Mouse (Mus musculus): ENCODE measurements at regions not wholly inside any gene's neighbourhood (a gene's known extent, or its start where the extent isn't known, plus 50 kb on each side); places are given as distances from the start of the nearest gene placed in this dataset.

DNA sequence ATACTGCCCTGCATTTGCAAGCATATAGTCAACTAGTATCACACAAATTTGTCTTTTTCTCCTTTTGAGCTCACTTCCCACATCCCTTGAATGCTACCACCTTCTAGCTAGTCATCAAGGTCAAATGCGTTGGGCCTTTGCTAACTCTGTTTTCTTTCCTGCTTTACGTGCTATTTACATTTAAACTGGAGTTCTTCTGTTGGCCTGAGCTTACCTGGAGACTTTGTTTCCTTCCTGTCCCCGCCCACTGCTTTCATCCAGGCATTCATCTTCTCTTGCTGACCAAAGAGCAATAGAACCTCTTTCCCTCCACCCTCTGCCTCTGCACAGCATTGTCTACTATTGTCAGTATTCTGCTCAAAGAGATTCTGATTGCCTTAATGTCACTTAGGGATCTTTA lies 237.0 kb downstream of the Papss1 start:
- H3K36me3 ChIP-seq = no peaks in the 10 kb centered on the region
- no peak overlapping the region for H3K9ac ChIP-seq
- no peak for ATAC-seq (ENCODE audit: extremely low read depth, insufficient number of reproducible peaks, low FRiP score, low TSS enrichment)
- 72% methylated on average over 3 of the region's 3 CpGs for WGBS
- H3K9me3 ChIP-seq = no peaks in the 10 kb centered on the region
- peaks cover 4% of the 10 kb centered on the region; the same call in 1 of the 2 replicates for H3K4me1 ChIP-seq
- H3K4me3 ChIP-seq = no peak overlapping the region
- no peak overlapping the region for H3K27ac ChIP-seq (replicated peaks)
- no peaks in the 10 kb centered on the region for H3K27me3 ChIP-seq (replicated peaks)
- H3K4me2 ChIP-seq = no peak overlapping the region

GRCm38 (mm10) chr3:131802841-131803240 lies 238.3 kb downstream of the Papss1 start:
- H3K4me2 ChIP-seq = no peak overlapping the region
- H3K9ac ChIP-seq = no peak overlapping the region
- H3K4me3 ChIP-seq = no peak overlapping the region
- H3K27me3 ChIP-seq (replicated peaks) = no peaks in the 10 kb centered on the region
- H3K36me3 ChIP-seq = no peaks in the 10 kb centered on the region
- no peak overlapping the region for H3K27ac ChIP-seq (replicated peaks)
- no peaks in the 10 kb centered on the region for H3K9me3 ChIP-seq
- WGBS = 48% methylated on average over 7 of the region's 7 CpGs
- ATAC-seq (ENCODE audit: extremely low read depth, insufficient number of reproducible peaks, low FRiP score, low TSS enrichment) = no peak
- peaks cover 4% of the 10 kb centered on the region; the same call in 1 of the 2 replicates for H3K4me1 ChIP-seq

GRCm38 (mm10) chr3:131808127-131808526 lies 243.6 kb downstream of the Papss1 start:
- no peak for ATAC-seq (ENCODE audit: extremely low read depth, insufficient number of reproducible peaks, low FRiP score, low TSS enrichment)
- no peak overlapping the region for H3K9ac ChIP-seq
- H3K27ac ChIP-seq (replicated peaks) = no peak overlapping the region
- no peaks in the 10 kb centered on the region for H3K9me3 ChIP-seq
- H3K4me1 ChIP-seq = no peaks in the 10 kb centered on the region
- no peak overlapping the region for H3K4me2 ChIP-seq
- WGBS = 72% methylated on average over 8 of the region's 8 CpGs
- H3K27me3 ChIP-seq (replicated peaks) = no peaks in the 10 kb centered on the region
- H3K36me3 ChIP-seq = no peaks in the 10 kb centered on the region
- no peak overlapping the region for H3K4me3 ChIP-seq

DNA sequence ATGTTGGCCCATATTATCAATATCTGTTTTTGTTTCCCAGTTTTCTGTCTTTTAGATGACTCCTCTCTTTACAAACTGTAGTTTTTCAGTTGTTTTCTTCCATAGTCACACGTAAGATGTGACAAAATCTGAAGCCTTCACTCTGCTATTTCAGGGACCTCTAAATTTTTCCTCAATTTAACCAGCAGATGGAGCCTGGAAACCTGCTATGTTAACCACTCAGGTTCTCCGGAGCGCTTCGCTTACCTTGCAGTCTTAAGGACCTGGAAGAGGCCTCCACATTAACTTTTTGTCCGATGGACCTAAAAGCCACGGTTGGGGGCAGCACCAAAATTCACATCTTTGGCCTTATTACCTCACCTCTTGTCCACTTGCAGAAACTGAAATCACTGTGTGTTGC lies 248.4 kb downstream of the Papss1 start:
- no peaks in the 10 kb centered on the region for H3K4me1 ChIP-seq
- no peak overlapping the region for H3K9ac ChIP-seq
- H3K4me2 ChIP-seq = no peak overlapping the region
- no peak overlapping the region for H3K27ac ChIP-seq (replicated peaks)
- no peak overlapping the region for H3K4me3 ChIP-seq
- no peaks in the 10 kb centered on the region for H3K36me3 ChIP-seq
- 50% methylated on average over 6 of the region's 6 CpGs for WGBS
- no peaks in the 10 kb centered on the region; the same call in 1 of the 2 replicates for H3K27me3 ChIP-seq (replicated peaks)
- no peaks in the 10 kb centered on the region for H3K9me3 ChIP-seq
- ATAC-seq (ENCODE audit: extremely low read depth, insufficient number of reproducible peaks, low FRiP score, low TSS enrichment) = no peak

- Histone ChIP-seq H3K4me3 (no peak overlapping the region), H3K4me1 (no peaks in the 10 kb centered on the region), H3K9me3 (peaks cover 6% of the 10 kb centered on the region; the same call in 1 of the 2 replicates), H3K9ac (no peak overlapping the region), H3K27me3 (replicated peaks) (no peaks in the 10 kb centered on the region; the same call in 1 of the 2 replicates), H3K27ac (replicated peaks) (no peak overlapping the region), H3K4me2 (no peak overlapping the region), H3K36me3 (no peaks in the 10 kb centered on the region)
- ATAC-seq (ENCODE audit: extremely low read depth, insufficient number of reproducible peaks, low FRiP score, low TSS enrichment) = no peak
- 72% methylated on average over 1 of the region's 1 CpGs for WGBS
Measured at GRCm38 (mm10) chr3:131818806-131819205, 254.2 kb downstream of the Papss1 start.

GRCm38 (mm10) chr3:131857442-131857841 lies 227.7 kb upstream of the Dkk2 start:
- no peaks in the 10 kb centered on the region for H3K4me1 ChIP-seq
- 31% methylated on average over 2 of the region's 2 CpGs for WGBS
- no peak overlapping the region for H3K9ac ChIP-seq
- ATAC-seq (ENCODE audit: extremely low read depth, insufficient number of reproducible peaks, low FRiP score, low TSS enrichment) = no peak
- no peaks in the 10 kb centered on the region for H3K27me3 ChIP-seq (replicated peaks)
- H3K36me3 ChIP-seq = no peaks in the 10 kb centered on the region
- H3K4me2 ChIP-seq = no peak overlapping the region
- H3K9me3 ChIP-seq = no peaks in the 10 kb centered on the region
- H3K27ac ChIP-seq (replicated peaks) = no peak overlapping the region
- no peak overlapping the region for H3K4me3 ChIP-seq

GRCm38 (mm10) chr3:131859083-131859482 lies 226.0 kb upstream of the Dkk2 start:
- Histone ChIP-seq H3K4me2 (no peak overlapping the region), H3K4me1 (no peaks in the 10 kb centered on the region), H3K36me3 (no peaks in the 10 kb centered on the region), H3K9me3 (no peaks in the 10 kb centered on the region), H3K27ac (replicated peaks) (no peak overlapping the region), H3K9ac (no peak overlapping the region), H3K4me3 (no peak overlapping the region), H3K27me3 (replicated peaks) (no peaks in the 10 kb centered on the region)
- 68% methylated on average over 12 of the region's 12 CpGs for WGBS
- no peak for ATAC-seq (ENCODE audit: extremely low read depth, insufficient number of reproducible peaks, low FRiP score, low TSS enrichment)

DNA sequence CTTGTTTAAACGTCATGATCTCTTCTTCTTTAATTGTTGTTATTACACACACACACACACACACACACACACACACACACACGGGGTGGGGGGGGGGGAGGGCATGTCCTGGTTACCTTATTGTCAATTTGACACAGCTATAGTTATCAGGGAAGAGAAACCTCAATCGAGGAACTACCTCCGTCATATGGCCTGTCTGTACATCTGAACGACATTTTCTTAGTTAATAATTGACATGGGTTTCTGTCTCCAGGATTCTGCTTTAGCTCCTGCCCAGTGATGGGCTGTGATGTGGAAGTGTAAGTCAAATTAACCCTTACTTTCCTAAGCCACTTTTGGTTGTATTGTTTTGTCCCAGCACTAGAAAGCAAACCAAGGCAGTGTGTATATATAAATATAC lies 220.0 kb upstream of the Dkk2 start:
- Histone ChIP-seq H3K4me1 (no peaks in the 10 kb centered on the region), H3K4me3 (no peak overlapping the region), H3K36me3 (no peaks in the 10 kb centered on the region), H3K9me3 (no peaks in the 10 kb centered on the region), H3K4me2 (no peak overlapping the region), H3K27me3 (replicated peaks) (no peaks in the 10 kb centered on the region), H3K9ac (no peak overlapping the region), H3K27ac (replicated peaks) (no peak overlapping the region)
- ATAC-seq (ENCODE audit: extremely low read depth, insufficient number of reproducible peaks, low FRiP score, low TSS enrichment) = no peak
- WGBS = 74% methylated on average over 5 of the region's 5 CpGs

GRCm38 (mm10) chr3:131867266-131867665 lies 217.8 kb upstream of the Dkk2 start:
- H3K4me2 ChIP-seq = no peak overlapping the region
- no peaks in the 10 kb centered on the region for H3K36me3 ChIP-seq
- H3K27me3 ChIP-seq (replicated peaks) = no peaks in the 10 kb centered on the region
- ATAC-seq (ENCODE audit: extremely low read depth, insufficient number of reproducible peaks, low FRiP score, low TSS enrichment) = no peak
- 85% methylated on average over 3 of the region's 3 CpGs for WGBS
- no peaks in the 10 kb centered on the region for H3K9me3 ChIP-seq
- H3K27ac ChIP-seq (replicated peaks) = no peak overlapping the region
- no peaks in the 10 kb centered on the region for H3K4me1 ChIP-seq
- no peak overlapping the region for H3K4me3 ChIP-seq
- H3K9ac ChIP-seq = no peak overlapping the region

DNA sequence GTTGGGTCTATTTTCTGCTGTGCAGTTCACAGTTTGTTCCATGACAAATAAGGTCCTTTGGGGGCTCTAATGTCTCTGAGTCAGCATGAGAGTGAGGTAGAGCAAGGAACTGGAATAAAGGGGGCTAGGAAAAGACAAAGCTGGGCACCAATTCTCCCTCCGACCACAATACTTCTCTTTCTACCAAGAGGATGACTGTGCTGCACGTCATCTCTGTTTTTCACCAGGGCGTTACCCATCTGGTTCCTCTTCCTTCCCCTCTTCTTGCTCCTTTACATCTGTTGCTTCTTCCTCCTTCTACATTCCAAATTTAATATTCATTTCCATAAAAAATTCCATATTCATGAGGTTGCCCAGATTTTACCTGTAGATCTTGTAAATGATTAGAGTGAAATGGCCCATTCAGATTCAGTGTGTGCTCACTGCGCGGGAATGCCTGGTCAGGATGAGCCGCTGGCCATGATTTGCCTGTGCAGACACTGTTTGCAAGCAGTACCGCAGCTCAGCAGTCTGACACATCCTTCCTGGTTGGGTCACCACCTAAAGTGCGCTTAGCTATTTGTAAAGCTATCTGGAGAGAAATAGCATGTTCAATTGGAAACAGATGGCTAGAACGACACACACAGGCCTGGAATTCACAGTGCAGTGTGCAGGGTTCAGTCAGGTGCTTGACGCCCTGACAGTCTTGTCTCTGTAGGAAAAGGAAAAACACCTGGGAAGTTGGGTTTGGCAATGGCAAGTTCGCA lies 216.7 kb upstream of the Dkk2 start:
- Histone ChIP-seq H3K27ac (replicated peaks) (no peak overlapping the region), H3K9me3 (no peaks in the 10 kb centered on the region), H3K4me3 (no peak overlapping the region), H3K36me3 (no peaks in the 10 kb centered on the region), H3K4me1 (no peaks in the 10 kb centered on the region), H3K9ac (no peak overlapping the region), H3K27me3 (replicated peaks) (no peaks in the 10 kb centered on the region), H3K4me2 (no peak overlapping the region)
- WGBS = 67% methylated on average over 11 of the region's 11 CpGs
- no peak for ATAC-seq (ENCODE audit: extremely low read depth, insufficient number of reproducible peaks, low FRiP score, low TSS enrichment)

DNA sequence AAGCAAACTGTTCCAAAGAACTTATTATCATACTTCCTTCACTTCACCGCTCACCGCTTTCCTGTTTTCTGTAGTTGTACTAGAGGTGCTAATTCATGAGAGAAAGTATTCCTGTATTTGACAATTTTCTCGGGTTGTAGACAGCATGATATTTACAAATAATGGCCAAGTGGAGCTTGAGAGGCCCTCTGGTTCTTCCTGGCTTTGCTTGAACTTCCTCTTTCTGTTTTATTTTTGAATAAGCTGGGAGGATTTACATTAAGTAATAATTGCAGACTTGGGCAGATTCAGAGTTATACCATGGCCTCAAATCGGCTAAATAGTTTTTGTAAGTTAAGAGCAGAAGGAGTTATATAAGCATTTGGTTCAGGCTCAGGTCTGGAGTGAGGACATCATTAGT lies 215.8 kb upstream of the Dkk2 start:
- no peak for ATAC-seq (ENCODE audit: extremely low read depth, insufficient number of reproducible peaks, low FRiP score, low TSS enrichment)
- Histone ChIP-seq H3K9ac (no peak overlapping the region), H3K4me3 (no peak overlapping the region), H3K4me2 (no peak overlapping the region), H3K4me1 (no peaks in the 10 kb centered on the region), H3K27ac (replicated peaks) (no peak overlapping the region), H3K36me3 (no peaks in the 10 kb centered on the region), H3K27me3 (replicated peaks) (no peaks in the 10 kb centered on the region), H3K9me3 (no peaks in the 10 kb centered on the region)
- 62% methylated on average over 4 of the region's 4 CpGs for WGBS

GRCm38 (mm10) chr3:131882667-131883066 lies 202.4 kb upstream of the Dkk2 start:
- no peaks in the 10 kb centered on the region for H3K27me3 ChIP-seq (replicated peaks)
- no peak overlapping the region for H3K4me3 ChIP-seq
- no peaks in the 10 kb centered on the region for H3K36me3 ChIP-seq
- no peak for ATAC-seq (ENCODE audit: extremely low read depth, insufficient number of reproducible peaks, low FRiP score, low TSS enrichment)
- no peak overlapping the region for H3K27ac ChIP-seq (replicated peaks)
- 0 out of 2 replicates have a peak, but pooled peaks cover 6% of the 10 kb centered on the region for H3K9me3 ChIP-seq
- no peak overlapping the region for H3K4me2 ChIP-seq
- H3K4me1 ChIP-seq = no peaks in the 10 kb centered on the region
- no peak overlapping the region for H3K9ac ChIP-seq

All from heart, embryonic 13.5 days (tissue).